Mouse (Mus musculus): ENCODE measurements around the gene Zfp444. TPM values are rescaled to one million over a fixed set of nuclear protein-coding genes. Genes with fewer than 3 reads are reported as not detected.
"Not testable (repeated sequence)": the region's sequence is repeated elsewhere in the genome, so short reads cannot be mapped to it uniquely, and the experiment has no call there.

Zfp444 gene
- total and polyA plus RNA-seq, 3 experiments: 22.5 to 50.7 (median 31.1) TPM

DNA sequence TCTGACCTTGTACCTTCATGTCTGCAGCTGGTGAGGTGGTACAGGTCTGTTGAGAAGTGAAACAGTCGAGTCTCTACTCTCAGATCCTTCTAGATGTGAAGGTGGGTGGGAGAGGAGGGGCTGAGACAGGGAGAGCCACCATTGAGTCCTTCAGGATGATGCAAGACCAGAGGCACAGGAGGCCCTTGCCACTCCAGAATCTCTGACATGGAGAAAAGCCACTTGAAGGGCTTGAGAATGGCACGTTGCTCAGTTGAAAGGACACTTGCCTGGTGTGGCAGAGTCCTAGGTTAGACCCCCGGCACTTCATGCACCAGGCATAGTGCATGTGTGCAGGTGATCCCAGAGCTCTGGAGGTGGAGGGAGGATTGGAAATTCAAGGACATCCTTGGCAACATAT, 10.5 kb upstream of the Zfp444 start:
- no peak for DNase-seq

DNA sequence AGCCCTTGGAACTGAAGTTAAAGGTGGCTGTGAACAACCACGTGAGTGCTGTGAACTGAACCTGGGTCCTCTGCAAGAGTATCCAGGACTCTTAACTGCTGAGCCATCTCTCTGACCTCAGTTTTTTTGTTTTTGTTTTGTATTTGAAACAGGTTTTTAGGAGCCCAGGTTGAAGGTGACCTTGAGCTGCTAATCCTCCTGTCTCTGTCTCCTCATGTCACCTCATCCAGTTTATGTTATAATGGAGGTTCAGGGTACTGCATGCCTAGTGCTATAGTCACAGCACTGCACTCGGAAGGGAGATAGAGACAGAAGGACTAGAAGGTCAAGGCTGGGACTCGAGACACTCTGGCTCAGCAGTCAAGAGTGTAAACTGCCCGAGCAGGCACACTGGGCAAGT, 9.9 kb upstream of the Zfp444 start:
- no peak for DNase-seq

DNA sequence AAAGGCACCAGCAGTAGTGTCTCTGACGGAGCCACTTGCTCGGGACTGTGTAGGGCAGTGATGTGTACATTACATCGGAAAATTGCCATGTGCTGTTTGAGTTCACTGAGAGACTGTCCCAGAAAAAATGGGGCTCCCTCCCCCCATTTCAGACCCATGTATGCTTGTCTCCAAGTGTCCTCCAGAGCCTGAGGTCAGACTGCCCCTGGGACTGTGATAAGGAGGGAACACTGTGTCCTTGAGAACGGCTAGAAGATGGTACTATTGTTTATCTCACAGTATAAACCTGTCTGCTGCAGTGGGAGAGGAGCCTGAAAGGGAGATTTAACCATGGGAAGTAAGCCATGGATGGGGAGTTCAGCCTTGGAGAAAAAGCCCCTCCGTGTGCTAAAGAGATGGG, 7.4 kb upstream of the Zfp444 start:
- no peak for DNase-seq

DNA sequence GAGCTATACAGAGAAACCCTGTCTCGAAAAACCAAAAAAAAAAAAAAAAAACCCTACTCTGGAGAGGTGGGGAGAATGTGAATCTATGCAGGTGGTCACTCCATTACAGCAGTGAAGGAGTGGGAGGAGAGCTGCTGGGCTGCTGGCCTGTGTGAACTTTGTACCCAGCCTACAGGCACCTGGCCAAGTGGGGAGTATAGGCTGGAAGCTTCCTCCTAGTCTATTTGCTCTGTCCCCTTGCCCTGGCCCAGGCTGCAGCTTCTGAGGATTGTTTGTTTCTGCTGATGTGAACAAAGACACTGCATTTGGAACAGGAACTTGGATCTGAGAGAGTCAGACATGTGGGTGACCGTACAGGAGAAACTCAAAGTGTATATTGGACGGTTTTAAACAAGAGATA, 2.6 kb upstream of the Zfp444 start:
- DNase-seq: no peak

DNA sequence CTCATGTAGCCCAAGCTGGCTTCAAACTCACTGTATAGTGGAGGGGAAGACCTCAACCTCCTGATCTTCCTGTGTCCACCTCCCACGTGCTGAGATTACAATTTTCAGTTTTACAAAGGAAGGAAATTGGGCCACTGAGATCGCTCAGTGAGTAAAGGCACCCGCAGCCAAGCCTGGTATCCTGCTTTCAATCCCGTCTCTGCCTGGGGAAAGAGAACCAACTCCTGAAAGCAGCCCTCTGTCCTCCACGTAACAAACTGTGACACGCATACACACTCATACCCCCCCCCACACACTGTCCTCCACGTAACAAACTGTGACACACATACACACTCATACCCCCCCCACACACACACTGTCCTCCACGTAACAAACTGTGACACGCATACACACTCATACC, 1.6 kb upstream of the Zfp444 start:
- no peak for DNase-seq

DNA sequence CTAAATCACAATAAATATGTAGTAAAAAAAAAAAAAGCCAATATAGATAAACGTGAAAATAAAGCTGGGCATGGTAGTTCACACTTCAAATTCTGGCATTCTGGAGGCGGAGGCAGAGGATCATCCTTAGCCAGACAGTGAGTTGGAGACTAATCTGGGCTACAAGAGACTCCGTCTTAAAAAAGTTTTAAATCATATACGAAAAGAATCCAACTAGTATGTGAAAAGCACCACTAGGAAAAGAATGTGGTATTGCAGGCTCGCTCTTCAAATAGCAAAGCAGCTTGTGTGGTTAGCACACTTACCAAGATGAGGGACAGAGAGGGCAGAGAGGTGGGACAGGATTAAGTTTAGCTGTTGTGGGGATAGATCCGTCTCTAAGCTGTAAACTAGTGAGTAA, 1.2 kb upstream of the Zfp444 start:
- no peak for DNase-seq

DNA sequence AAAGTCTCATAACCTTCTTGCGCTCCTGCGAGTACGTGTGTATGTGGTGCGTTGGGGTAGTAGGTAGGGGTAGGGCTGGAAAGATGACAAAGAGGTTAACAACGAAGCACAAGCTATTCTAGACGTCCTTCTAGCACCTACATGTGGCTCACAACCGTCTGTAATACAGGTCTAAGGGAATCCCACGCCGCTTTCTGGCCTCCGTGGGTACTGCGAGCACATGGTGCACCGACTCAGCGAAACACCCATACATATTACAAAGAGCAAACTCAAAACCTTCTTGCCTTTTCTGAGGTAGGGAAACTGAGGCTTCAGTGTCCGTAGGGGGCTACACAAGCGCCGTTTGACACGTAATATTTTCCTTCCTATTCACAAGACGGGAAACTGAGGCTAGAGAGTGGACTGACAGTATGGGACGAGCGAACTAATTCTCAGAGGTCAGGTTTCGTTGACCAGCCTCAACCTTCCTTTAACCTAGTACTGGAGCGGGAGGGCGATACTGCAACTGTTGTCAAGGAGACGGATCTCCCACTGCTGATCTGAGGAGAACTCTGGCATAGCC, 501 bp upstream of the Zfp444 start:
- peak; percentile 83 for DNase-seq

DNA sequence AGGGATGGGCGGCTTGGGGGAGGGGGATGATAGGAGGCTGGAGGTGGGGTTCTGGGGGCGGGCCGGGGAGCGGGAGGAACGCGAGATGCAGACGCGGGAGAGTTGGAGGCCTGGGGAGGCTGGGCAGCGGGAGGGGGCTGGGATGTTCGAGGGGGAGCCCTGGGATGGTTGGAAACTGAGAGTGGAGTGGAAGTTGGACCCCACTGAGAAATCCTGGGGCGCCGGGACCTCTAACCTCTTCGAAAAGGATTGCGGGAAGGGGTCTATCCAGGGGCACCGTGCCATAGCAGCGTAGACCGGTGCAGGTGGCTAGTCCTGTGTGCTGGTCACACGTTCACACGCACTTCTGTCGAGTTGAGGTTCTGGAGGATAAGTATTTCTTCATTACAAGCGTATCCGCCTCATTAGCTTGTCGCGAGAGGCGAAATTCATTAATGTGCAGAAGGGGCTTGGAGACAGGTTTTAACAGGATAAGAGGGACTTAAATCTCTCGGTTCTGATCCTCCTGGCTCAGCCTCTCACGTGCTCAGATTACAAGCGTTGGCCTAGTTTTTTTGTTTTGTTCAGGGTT, 733 bp downstream of the Zfp444 start:
- DNase-seq: no peak

DNA sequence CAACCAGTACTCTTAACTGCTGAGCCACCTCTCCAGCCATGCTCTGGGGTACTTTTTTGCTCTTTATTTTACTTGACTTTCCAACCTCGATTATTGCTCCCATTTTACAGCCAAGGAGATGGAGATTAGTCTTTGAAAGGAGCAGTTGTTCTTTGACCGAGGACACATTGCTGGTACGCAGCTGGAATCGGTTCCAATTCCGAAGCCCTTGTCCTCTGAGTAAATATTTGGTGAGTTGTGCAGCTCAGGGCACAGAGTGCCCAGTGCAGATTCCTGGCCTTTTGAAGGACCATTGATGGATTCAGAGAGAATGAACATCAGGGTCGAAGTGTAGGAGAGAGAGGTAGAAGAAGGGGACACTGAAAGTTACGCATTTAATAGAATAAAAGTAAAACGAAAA, 1.8 kb downstream of the Zfp444 start:
- DNase-seq: no peak

DNA sequence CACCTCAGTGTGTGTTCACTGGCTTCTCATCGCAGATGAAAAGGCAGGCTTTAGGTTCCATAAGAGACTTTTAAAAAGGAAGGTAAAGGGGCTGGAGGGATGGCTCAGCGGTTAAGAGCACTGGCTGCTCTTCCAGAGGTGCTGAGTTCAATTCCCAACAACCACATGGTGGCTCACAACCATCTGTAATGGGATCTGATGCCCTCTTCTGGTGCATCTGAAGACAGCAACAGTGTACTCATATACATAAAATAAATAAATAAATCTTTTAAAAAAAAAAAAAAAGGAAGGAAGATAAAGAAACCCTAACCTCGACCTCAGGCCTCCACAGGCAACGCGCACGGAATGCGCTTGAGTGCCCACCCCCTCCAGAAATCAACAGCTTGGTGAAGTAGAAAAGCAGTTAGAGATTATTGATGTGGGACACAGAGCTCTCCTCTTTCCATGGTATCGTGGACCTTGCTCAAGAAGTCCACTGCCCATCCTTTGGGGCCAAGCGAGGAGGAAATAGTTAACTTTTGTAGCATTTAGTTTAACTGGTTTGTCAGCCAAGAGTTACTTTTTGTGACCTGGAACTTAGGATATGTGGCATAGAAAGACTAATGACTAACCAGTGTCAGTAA, 2.5 kb downstream of the Zfp444 start:
- not testable (repeated sequence) for DNase-seq

DNA sequence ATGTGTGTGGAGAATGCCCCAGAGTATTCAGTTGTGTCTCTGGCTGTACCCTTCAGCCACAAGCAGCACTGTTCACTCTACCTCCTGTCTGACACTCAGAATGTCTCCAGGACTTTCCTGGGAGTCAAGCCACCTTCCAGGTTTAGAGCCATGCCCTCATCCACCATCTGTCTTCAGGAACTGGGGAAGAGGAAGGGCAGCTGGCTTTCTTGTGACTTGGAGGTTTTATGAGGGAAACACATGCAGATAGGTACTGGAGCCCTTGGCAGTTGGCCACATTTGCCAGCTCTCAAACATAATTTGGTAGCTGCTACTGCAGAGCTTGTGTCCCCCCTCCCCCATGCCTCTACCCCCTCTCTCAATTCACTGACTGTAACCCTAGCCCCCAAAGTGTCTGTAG, 7.0 kb downstream of the Zfp444 start:
- no peak for DNase-seq

DNA sequence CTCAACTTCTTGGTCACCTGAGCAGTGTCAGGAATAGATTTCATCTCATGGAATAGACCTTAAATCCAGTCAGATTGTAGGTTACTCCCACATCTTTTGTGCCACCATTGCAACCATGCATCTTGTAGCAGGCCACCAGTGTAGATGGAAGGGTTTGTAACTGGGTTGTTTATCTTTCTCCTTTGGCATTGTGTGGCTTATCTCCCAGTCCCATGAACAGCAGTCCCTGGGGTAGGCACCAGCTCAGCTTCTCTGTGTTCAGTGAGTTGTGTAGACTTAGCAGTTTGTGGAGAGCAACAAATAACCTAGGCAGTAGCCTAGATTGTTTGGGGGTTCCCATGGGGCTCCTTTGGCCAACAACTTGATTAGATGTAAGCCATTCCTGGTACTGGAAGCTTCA, 10.9 kb downstream of the Zfp444 start:
- no peak for DNase-seq

DNA sequence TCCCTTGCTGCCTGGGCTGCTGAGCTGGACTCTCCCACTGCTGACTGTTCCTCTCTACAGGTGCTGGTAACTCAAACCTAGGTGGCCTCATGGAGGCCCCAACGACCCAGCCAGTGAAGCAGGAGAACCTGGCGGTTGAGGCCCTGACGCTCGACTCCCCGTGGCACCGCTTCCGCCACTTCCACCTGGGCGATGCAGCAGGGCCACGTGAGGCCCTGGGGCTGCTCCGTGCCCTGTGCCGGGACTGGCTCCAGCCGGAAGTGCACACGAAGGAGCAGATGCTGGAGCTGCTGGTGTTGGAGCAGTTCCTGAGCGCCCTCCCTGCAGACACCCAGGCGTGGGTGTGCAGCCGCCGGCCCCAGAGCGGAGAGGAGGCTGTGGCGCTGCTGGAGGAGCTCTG, 11.8 kb downstream of the Zfp444 start:
- DNase-seq: no peak

DNA sequence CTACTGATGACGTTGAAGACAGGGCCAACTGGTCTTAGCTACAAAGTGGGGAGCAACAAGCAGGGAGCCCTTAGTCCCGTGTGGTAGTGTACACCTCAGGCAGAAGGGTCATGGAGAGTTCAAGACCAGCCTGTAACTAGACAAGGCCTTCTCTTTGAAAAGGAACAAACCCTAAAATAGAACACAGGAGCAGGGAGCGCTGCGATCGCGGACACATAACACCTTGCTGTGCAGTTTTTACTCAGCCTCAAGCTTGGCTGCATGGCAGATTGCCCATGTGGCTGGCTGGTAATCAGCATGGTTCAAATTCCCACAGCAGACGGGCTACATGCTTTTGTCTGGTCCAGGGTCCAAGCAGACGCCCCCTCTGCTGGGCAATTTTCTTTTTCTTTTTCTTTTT, 12.5 kb downstream of the Zfp444 start:
- DNase-seq: no peak

DNA sequence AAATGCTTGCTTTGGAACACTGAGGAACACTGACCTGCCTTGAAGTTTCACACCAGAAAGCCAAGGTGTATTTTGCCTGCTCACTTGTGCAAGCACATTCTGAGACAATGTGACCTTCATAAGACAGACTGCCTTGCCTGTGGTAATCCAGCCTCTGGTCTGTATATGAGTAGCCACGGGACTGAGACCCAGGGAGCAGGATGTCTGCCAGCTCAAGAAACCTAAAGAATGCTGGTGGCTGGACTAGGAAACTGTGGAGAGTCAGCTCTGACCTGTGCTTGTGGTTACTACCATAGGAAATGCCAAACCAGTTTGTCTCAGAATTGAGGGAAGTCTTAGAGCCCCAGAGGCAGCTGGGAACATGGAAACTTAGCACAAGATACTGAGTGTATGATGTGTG, 13.4 kb downstream of the Zfp444 start:
- DNase-seq: no peak

DNA sequence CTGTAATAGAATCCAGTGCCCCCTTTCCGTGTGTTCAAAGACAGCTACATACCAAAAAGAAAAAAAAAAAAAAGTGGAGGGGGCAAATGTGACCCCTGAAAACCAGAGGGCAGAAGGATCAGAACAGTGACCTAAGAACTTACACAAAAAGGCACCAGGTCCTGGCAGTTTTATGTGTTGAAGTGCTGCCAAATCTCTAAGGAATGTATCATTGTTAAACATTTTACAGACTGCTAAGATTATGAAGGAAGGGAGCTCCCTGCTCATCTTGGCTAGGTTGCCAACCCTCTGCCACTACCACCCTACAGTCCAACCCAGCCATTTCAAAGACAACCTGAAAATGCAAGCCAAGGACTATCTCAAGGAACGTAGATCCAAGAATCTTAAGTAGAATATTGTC, 14.2 kb downstream of the Zfp444 start:
- DNase-seq: no peak

DNA sequence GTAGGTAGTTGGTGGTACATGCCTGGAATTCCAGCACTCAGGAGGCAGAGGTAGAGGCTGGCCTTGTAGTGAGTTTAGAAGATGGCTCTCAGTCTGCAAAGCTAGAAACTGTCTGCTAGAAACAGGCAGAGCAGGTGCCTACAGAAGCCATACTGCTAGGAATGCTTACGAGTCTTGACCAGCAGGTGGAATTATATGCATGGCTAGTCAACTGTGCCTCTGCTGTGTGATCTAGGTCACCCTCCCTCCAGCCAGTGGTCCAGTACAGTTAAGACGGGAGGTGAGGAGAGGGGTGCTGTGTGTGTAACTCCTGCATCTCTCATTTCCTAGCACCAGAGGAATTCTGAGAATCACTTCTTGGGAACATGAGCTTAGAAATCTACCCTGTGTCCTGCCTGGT, 14.7 kb downstream of the Zfp444 start:
- no peak for DNase-seq

DNA sequence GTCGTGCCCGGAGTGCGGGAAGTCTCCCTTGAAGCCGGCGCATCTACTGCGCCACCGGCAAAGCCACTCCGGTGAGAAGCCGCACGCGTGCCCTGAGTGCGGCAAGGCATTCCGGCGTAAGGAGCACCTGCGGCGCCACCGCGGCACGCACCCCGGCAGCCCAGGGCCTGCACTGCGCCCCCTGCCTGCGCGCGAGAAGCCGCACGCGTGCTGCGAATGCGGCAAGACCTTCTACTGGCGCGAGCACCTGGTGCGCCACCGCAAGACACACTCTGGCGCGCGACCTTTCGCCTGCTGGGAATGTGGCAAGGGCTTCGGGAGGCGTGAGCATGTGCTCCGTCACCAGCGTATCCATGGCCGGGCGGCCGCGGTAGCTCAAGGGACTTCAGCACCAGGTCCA, 17.5 kb downstream of the Zfp444 start:
- DNase-seq: no peak

DNA sequence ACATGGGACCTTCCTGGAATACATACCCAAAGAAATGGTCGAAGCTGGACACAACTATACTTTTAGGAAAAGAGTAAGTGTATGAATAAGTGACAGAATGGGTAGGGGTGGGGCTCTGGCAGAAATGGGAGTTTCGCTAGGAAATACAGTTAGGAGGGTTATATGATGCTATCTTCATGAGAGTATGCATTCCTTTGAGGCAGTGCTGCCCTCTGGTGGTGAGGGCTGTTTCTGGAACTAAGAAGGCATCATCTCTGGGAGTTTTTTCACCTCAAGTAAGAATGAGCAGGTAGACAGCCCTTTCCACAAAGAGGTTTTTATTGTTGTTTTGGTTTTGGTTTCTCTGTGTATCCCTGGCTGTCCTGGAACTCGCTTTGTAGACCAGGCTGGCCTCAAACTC, 19.4 kb downstream of the Zfp444 start:
- peak; percentile 72 for DNase-seq

DNA sequence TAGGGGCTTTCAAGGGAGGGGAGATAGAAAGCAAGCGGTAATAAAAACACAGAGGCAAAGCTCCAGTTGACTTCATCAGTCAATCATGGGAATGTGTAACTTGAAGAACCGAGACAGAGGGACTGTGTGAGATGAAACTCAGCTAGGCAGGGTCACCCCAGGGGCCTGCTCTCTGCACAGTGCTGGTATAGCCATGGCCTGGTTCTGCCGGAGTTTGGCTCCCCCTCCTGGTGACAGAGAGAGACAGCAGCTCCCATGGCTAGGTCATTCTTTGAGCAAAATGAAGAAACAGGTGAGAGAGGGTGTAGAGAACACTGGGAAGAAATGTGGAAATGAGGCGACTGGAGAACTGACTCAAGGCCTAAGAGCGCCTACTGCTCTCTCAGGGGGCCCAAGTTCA, 22.1 kb downstream of the Zfp444 start:
- DNase-seq: peak; percentile 46

DNA sequence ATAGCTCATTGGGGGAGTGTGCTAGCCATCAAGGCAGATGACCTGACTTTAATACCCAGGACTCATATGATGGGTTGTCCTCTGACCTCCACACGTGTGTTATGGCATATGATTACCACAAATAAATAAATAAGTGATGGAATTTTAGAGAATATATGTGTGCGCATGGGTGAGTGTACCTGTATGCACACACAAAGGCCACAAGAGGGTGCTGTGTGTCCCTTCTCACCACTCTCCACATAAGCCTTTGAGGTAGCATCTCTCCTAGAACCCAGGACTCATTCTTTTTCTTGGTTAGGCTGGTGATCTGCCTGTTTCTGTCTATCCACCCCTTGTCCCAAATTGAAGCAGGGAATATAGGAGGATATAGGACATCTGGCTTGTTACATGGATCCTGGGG, 23.8 kb downstream of the Zfp444 start:
- DNase-seq: no peak

DNA sequence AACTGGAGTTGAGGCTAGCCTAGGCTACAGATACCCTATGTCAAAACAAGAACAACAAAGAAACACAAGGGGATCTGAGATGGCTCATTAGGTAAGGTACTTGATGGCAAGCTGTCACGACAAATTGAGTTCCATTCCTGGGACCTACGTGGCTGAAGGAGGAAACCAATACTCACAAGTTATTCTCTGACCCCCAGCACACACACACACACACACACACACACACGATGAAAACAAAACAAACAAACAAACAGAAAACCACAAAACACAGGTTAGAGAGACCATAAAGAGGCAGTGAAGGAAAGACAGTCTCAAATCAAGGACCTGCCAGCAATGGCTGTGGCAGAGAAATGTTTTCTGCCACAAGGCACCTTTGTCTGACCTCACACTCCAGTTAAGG, 24.8 kb downstream of the Zfp444 start, which contains the start of gene Galp:
TSS of gene Galp (plus strand) at position 301 of the 400 bp plus-strand sequence.
- no peak for DNase-seq

DNA sequence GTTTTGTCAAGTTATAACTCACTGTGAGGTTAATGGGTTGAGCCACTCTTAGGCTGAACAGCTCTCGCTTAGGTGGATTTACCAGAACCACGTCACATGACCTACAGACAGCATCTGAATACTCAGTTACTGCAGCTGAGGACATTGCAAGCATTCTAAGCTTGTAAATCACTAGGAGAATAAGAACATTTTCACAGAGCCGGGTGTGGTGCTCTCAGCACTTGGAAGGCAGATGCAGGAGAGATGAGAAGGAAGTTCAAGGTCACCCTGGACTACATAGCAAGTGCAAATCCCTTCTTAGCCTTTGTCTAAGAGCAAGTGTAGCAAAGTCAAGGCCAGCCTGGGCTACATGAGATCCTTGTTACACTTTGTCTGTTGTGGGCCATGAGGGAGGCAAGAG, 32.2 kb downstream of the Zfp444 start:
- no peak for DNase-seq

DNA sequence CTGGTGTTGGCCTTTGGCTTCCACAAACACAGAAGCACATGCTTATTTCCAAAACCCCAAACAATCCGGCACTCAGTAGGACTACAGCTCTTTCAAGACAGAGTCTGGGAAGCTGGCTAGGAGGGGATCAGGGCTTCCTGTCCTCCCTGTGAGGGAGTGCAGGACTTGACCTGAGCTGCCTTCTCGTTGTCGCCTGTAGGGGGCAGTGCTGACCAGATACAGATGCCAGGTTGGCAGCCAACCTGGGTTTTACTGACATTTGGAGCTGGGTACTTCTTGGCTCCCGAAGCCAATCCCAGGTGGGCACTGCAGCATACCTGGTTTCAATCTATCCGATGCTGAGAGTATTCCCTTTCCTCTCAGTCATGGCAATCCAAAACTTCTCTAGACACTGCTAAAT, 41.1 kb downstream of the Zfp444 start:
- DNase-seq: peak; percentile 47

All from adrenal gland, adult 2 months (tissue).